In the genomic region with DNA sequence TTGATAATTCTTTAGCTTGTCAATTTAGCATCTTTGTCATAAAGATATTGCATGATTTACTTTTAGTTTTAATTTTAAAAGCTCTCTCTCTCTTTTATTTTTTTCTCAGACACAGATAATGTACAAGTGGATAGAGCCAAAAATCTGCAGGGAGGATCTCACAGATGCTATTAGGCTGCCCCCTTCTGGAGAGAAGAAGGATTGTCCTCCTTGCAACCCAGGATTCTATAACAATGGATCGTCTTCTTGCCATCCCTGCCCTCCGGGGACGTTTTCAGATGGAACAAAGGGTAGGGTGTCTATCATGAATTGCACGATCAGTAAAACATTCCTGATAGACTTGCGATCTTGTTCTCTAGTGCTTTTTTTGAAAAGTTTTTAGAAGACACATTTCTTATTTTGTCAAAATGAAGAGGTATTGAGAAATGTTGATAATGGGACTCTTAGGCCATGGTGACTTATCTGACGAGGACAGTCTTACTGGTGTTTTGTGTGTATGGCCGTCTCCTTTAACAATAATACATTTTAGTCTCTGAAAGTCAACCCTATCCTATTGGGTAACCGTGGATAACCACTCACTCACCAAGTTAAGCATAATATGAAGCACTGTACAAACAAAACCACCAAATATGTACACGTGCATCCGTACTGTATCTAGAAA, we compare ENCODE assay signal across 7 mouse cellular contexts.
A peak's percentile ranks its signal among the peaks of the same experiment; 100 is the strongest.
DNase-seq lines count a peak whose midpoint lies in the region.

No protein-coding gene starts in this region.

- peak; percentile 61 for DNase-seq in right cerebral cortex, adult 18-20 months
- DNase-seq in right cerebral cortex, postnatal 36 days (ENCODE audit: low spot score in 2 of 2) = no peak
- peak; percentile 40 for DNase-seq in adrenal gland, postnatal 10 days
- DNase-seq in embryo, embryonic 9.5 days (ENCODE audit: extremely low spot score) = peak; percentile 39
- DNase-seq in induced T-regulatory cell, adult 2 months (ENCODE audit: low read depth) = peak; percentile 34
- DNase-seq in lung, postnatal 36 days = peak; percentile 39
- peak; percentile 18 for DNase-seq in right cerebral cortex, postnatal 4 days

Comparison
In these comparisons a context has a peak if more than half of its experiments do, and no peak if none do; other contexts are left out.
1. DNase-seq: peak in right cerebral cortex, adult 18-20 months (single experiment), adrenal gland, postnatal 10 days (single experiment), embryo, embryonic 9.5 days (single experiment), induced T-regulatory cell, adult 2 months (single experiment), lung, postnatal 36 days (single experiment) and right cerebral cortex, postnatal 4 days (single experiment); none in right cerebral cortex, postnatal 36 days (0 of 2).